Mouse (Mus musculus): ENCODE measurements around the gene Hnrnpf. TPM values are rescaled to one million over a fixed set of nuclear protein-coding genes. Genes with fewer than 3 reads are reported as not detected.
A peak's percentile ranks its signal among the peaks of the same experiment; 100 is the strongest.

Gene Hnrnpf
- polyA plus RNA-seq, 1 experiment from 2014 or later = 782 TPM

DNA sequence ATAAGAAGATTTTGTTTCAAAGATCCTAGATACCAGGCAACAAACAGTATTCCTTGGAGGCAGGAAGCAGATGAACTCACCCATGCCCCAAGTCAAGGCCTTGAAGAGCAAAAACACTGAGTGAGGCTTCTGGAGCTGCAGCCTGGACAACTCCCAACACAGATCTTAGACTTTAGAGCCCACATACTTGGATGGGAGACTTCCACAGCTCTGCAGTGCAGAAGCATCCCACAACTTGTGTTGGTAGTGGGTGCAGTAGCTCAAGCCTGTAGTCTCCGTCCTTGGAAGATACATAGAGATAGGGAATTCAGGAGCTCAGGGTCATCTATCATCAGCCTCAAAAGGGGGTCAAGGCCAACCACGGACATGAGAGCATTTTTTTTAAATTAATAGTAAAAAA is 14.2 kb upstream of the Hnrnpf start:
- ATAC-seq (replicated peaks; ENCODE audit: low FRiP score) (no peak), DNase-seq (ENCODE audit: low spot score) (no peak)
- H3K27me3 ChIP-seq (ENCODE audit: control insufficient read depth, insufficient read depth, low read length) = no peaks in the 10 kb centered on the region
- 86% methylated on average over 2 of the region's 2 CpGs for WGBS
- H3K4me2 ChIP-seq (ENCODE audit: low read depth, low read length, severe bottlenecking) = no peak overlapping the region
- H3K4me1 ChIP-seq (replicated peaks; ENCODE audit: control insufficient read depth, insufficient read depth, low read length) = 0 out of 2 replicates have a peak, but pooled peaks cover 2% of the 10 kb centered on the region
- H3K27ac ChIP-seq (ENCODE audit: low read depth, low read length) = no peak overlapping the region
- H3K9ac ChIP-seq (ENCODE audit: low read length) = no peak overlapping the region
- H3K4me3 ChIP-seq (ENCODE audit: low read depth, low read length) = no peak overlapping the region
- H3K36me3 ChIP-seq (ENCODE audit: control insufficient read depth, insufficient read depth, low read length) = no peaks in the 10 kb centered on the region
- no peaks in the 10 kb centered on the region for H3K9me3 ChIP-seq (ENCODE audit: control insufficient read depth, low read length)

DNA sequence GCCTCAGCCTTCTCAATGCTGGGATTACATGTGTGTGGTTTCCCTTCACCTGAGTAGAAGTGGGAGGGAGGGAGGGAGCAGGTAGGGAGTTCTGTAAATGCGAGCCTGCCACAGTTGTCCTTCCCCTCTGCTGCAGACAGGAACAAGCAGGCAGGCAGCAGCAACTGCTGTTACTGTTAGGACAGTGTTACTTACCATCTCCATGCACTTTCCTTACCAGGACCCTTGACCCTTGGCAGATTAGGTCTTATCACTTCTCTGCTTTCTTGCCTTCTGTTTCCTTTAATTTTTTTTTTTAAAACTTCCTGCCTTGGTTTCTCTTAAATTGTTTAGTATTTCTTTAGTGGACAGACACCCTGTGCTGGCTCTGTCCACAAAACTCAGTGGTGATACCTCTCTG is 12.1 kb upstream of the Hnrnpf start:
- H3K9ac ChIP-seq (ENCODE audit: low read length) = no peak overlapping the region
- H3K9me3 ChIP-seq (ENCODE audit: control insufficient read depth, low read length) = no peaks in the 10 kb centered on the region
- H3K27me3 ChIP-seq (ENCODE audit: control insufficient read depth, insufficient read depth, low read length) = no peaks in the 10 kb centered on the region
- H3K4me3 ChIP-seq (ENCODE audit: low read depth, low read length) = no peak overlapping the region
- WGBS = 68% methylated on average over 1 of the region's 1 CpGs
- H3K4me1 ChIP-seq (replicated peaks; ENCODE audit: control insufficient read depth, insufficient read depth, low read length) = 0 out of 2 replicates have a peak, but pooled peaks cover 2% of the 10 kb centered on the region
- DNase-seq (ENCODE audit: low spot score) (no peak), ATAC-seq (replicated peaks; ENCODE audit: low FRiP score) (no peak)
- H3K27ac ChIP-seq (ENCODE audit: low read depth, low read length) = no peak overlapping the region
- H3K36me3 ChIP-seq (ENCODE audit: control insufficient read depth, insufficient read depth, low read length) = no peaks in the 10 kb centered on the region
- H3K4me2 ChIP-seq (ENCODE audit: low read depth, low read length, severe bottlenecking) = no peak overlapping the region

DNA sequence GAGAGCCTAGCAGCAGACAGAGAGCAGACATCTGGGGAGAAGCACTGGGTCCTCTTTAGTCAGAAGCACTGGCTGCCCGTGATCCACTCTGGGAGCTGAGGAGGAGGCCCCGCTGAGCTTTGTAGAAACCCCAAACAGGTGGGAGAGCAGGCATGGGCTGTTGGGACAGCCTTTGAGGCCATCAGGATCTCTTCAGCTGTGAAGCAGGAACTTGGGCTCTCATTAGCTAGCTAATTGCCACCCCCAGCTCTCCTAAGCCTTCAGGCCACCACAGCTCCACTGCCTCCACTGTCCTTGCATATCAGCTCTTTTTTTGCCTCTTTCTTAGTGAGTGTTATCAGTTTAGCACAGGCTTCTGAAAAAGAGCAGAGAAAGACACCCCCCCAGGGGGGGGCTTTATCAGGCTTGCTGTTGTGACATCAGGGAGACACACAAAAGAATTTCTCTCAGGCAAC is 11.5 kb upstream of the Hnrnpf start:
- Histone ChIP-seq H3K4me2 (ENCODE audit: low read depth, low read length, severe bottlenecking) (no peak overlapping the region), H3K9ac (ENCODE audit: low read length) (no peak overlapping the region), H3K4me1 (replicated peaks; ENCODE audit: control insufficient read depth, insufficient read depth, low read length) (0 out of 2 replicates have a peak, but pooled peaks cover 2% of the 10 kb centered on the region), H3K9me3 (ENCODE audit: control insufficient read depth, low read length) (no peaks in the 10 kb centered on the region), H3K27ac (ENCODE audit: low read depth, low read length) (0 out of 2 replicates have a peak overlapping the region, but pooled peaks have one; percentile 31), H3K4me3 (ENCODE audit: low read depth, low read length) (no peak overlapping the region), H3K36me3 (ENCODE audit: control insufficient read depth, insufficient read depth, low read length) (no peaks in the 10 kb centered on the region), H3K27me3 (ENCODE audit: control insufficient read depth, insufficient read depth, low read length) (no peaks in the 10 kb centered on the region)
- 52% methylated on average over 2 of the region's 2 CpGs for WGBS
- DNase-seq (ENCODE audit: low spot score) = no peak
- peak; percentile 42; the same call in 1 of the 2 replicates for ATAC-seq (replicated peaks; ENCODE audit: low FRiP score)

DNA sequence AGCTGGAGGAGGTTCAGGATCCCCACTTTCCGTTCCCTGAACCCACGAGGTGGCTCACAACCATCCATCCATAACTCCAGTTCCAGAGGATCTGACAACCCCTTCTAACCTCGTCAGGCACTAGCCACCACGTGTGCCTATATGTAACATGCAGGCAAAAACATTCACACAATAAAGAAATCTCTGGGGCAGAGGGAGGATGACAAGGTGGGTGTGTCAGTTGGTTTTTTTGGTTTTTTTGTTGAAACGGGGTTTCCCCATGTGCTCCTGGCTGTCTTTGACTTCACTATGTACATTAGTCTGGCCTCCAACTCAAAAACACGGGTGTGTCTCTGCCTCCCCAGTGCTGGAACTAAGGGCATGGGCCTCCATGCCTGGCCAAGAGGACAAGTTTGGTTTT is 9.9 kb upstream of the Hnrnpf start:
- DNase-seq (ENCODE audit: low spot score) (no peak), ATAC-seq (replicated peaks; ENCODE audit: low FRiP score) (no peak)
- H3K27ac ChIP-seq (ENCODE audit: low read depth, low read length) = no peak overlapping the region
- WGBS = 86% methylated on average over 6 of the region's 6 CpGs
- no peaks in the 10 kb centered on the region for H3K27me3 ChIP-seq (ENCODE audit: control insufficient read depth, insufficient read depth, low read length)
- H3K4me2 ChIP-seq (ENCODE audit: low read depth, low read length, severe bottlenecking) = no peak overlapping the region
- no peak overlapping the region for H3K4me3 ChIP-seq (ENCODE audit: low read depth, low read length)
- H3K9me3 ChIP-seq (ENCODE audit: control insufficient read depth, low read length) = no peaks in the 10 kb centered on the region
- no peak overlapping the region for H3K9ac ChIP-seq (ENCODE audit: low read length)
- H3K4me1 ChIP-seq (replicated peaks; ENCODE audit: control insufficient read depth, insufficient read depth, low read length) = 0 out of 2 replicates have a peak, but pooled peaks cover 2% of the 10 kb centered on the region
- no peaks in the 10 kb centered on the region for H3K36me3 ChIP-seq (ENCODE audit: control insufficient read depth, insufficient read depth, low read length)

DNA sequence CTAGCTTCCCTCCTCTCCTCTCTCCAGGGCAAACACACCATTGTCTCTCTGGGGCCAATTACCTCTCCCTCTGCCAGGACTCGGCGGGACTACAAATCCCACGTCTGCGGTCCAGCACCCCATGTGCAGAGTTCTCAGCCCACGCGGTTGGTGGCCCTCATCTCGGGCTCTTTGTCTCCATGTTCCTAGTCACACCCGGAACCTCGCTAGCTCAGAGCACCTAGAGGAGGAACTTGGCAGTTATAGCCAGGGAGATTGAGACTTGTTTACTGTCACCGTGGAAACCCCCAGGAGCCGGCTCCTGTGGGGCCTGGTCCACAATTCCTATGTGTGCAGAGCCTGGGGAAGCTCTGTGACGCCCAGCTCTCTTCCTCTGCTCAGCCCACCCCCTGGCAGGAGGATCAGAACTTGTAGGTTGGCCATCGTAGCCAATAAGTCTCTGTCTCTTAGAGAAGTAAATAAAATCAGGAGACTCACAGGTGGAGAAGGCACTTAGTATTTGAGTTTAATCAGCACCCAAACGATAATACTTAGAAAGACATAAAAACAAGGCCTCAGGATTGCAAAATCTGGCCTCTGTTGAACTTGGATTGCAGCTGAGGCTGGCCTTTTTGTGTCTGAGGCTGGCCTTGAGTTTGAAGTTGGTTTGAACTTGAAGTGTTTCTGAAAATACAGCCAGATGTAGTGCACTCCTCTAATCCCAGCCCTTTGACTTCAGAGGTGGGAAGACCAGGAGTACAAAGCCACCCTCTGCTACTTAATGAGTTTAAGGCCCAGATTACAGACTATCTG is 8.6 kb upstream of the Hnrnpf start:
- H3K4me3 ChIP-seq (ENCODE audit: low read depth, low read length) = no peak overlapping the region

DNA sequence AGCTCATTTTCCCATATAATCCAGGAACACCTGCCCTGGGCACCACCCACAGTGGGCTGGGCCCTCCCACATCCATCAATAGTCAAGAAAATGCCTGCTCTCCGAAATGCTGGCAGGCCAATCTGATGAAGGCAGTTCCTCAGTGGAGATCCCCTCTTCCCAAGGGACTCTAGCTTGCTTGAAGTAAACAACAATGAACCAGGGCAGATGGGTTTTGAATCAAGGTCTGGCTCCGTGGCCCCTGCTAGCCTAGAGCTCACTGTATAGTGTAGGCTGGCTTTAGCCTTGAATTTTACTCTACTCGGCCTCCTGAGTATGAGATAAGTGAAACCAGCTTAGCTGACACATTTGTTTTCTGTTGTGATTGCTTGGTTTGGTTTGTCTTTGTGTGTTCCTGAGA is 7.7 kb upstream of the Hnrnpf start:
- Histone ChIP-seq H3K27ac (ENCODE audit: low read depth, low read length) (no peak overlapping the region), H3K36me3 (ENCODE audit: control insufficient read depth, insufficient read depth, low read length) (no peaks in the 10 kb centered on the region), H3K27me3 (ENCODE audit: control insufficient read depth, insufficient read depth, low read length) (no peaks in the 10 kb centered on the region), H3K4me2 (ENCODE audit: low read depth, low read length, severe bottlenecking) (no peak overlapping the region), H3K4me3 (ENCODE audit: low read depth, low read length) (no peak overlapping the region), H3K9ac (ENCODE audit: low read length) (no peak overlapping the region), H3K9me3 (ENCODE audit: control insufficient read depth, low read length) (no peaks in the 10 kb centered on the region), H3K4me1 (replicated peaks; ENCODE audit: control insufficient read depth, insufficient read depth, low read length) (0 out of 2 replicates have a peak, but pooled peaks cover 2% of the 10 kb centered on the region)
- ATAC-seq (replicated peaks; ENCODE audit: low FRiP score) (no peak), DNase-seq (ENCODE audit: low spot score) (no peak)
- 78% methylated on average over 3 of the region's 3 CpGs for WGBS

More for the DNA sequence above, 8.6 kb upstream of the Hnrnpf start:
- no peak overlapping the region for H3K9ac ChIP-seq (ENCODE audit: low read length)
- 0 out of 2 replicates have a peak, but pooled peaks cover 2% of the 10 kb centered on the region for H3K4me1 ChIP-seq (replicated peaks; ENCODE audit: control insufficient read depth, insufficient read depth, low read length)
- DNase-seq (ENCODE audit: low spot score) (no peak), ATAC-seq (replicated peaks; ENCODE audit: low FRiP score) (no peak)
- no peaks in the 10 kb centered on the region for H3K9me3 ChIP-seq (ENCODE audit: control insufficient read depth, low read length)
- no peaks in the 10 kb centered on the region for H3K36me3 ChIP-seq (ENCODE audit: control insufficient read depth, insufficient read depth, low read length)
- no peak overlapping the region for H3K4me2 ChIP-seq (ENCODE audit: low read depth, low read length, severe bottlenecking)
- no peaks in the 10 kb centered on the region for H3K27me3 ChIP-seq (ENCODE audit: control insufficient read depth, insufficient read depth, low read length)
- 71% methylated on average over 14 of the region's 14 CpGs for WGBS
- no peak overlapping the region for H3K27ac ChIP-seq (ENCODE audit: low read depth, low read length)

DNA sequence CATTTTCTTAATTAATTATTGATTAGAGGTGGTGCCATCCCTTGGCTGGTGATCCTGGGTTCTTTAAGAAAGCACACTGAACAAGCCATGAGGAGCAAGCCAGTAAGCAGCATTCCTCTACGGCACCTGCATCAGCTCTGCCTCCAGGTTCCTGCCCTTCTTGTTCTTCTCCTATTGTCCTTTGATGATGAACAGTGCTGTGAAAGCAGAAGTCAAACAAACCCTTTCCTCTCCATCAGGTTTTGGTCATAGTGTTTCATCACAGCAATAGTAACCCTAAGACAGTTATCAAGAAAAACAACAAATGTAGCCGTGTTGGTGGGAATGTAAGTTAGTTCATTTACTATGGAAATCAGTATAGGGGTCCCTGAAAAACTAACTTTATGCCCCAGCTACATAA is 6.7 kb upstream of the Hnrnpf start:
- DNase-seq (ENCODE audit: low spot score) = no peak
- no peak overlapping the region for H3K27ac ChIP-seq (ENCODE audit: low read depth, low read length)
- no peak overlapping the region for H3K4me2 ChIP-seq (ENCODE audit: low read depth, low read length, severe bottlenecking)
- H3K4me3 ChIP-seq (ENCODE audit: low read depth, low read length) = no peak overlapping the region
- 92% methylated on average over 2 of the region's 2 CpGs for WGBS
- H3K9me3 ChIP-seq (ENCODE audit: control insufficient read depth, low read length) = no peaks in the 10 kb centered on the region
- no peak overlapping the region for H3K9ac ChIP-seq (ENCODE audit: low read length)
- no peaks in the 10 kb centered on the region for H3K36me3 ChIP-seq (ENCODE audit: control insufficient read depth, insufficient read depth, low read length)
- 0 out of 2 replicates have a peak, but pooled peaks cover 2% of the 10 kb centered on the region for H3K4me1 ChIP-seq (replicated peaks; ENCODE audit: control insufficient read depth, insufficient read depth, low read length)
- ATAC-seq (replicated peaks; ENCODE audit: low FRiP score) = no peak
- no peaks in the 10 kb centered on the region for H3K27me3 ChIP-seq (ENCODE audit: control insufficient read depth, insufficient read depth, low read length)

DNA sequence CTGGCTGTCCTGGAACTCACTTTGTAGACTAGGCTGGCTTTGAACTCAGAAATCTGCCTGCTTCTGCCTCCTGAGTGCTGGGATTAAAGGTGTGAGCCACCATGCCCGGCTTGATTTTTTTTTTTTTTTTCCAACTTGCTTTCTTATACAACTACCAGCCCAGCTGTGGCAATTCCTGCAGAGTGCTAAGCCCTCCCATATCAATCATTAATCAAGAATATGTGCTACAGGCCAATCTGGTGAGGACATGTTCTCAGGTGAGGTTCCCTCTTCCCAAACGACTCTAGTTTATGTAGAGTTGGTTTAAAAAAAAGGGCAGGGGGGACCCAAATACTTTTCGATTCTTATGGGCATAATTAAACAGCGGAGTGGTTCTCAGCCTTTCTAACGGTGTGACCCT is 2.3 kb upstream of the Hnrnpf start:
- WGBS = 89% methylated on average over 5 of the region's 5 CpGs

More for the DNA sequence above, 2.3 kb upstream of the Hnrnpf start:
- no peak overlapping the region for H3K9ac ChIP-seq (ENCODE audit: low read length)
- ATAC-seq (replicated peaks; ENCODE audit: low FRiP score) = no peak
- DNase-seq (ENCODE audit: low spot score) = no peak
- no peak overlapping the region for H3K27ac ChIP-seq (ENCODE audit: low read depth, low read length)
- H3K4me1 ChIP-seq (replicated peaks; ENCODE audit: control insufficient read depth, insufficient read depth, low read length) = no peaks in the 10 kb centered on the region
- H3K27me3 ChIP-seq (ENCODE audit: control insufficient read depth, insufficient read depth, low read length) = no peaks in the 10 kb centered on the region
- no peak overlapping the region for H3K4me2 ChIP-seq (ENCODE audit: low read depth, low read length, severe bottlenecking)
- no peaks in the 10 kb centered on the region for H3K36me3 ChIP-seq (ENCODE audit: control insufficient read depth, insufficient read depth, low read length)
- H3K4me3 ChIP-seq (ENCODE audit: low read depth, low read length) = no peak overlapping the region
- no peaks in the 10 kb centered on the region for H3K9me3 ChIP-seq (ENCODE audit: control insufficient read depth, low read length)
